ENCODE assay signal across 8 mouse cellular contexts in the genomic region with DNA sequence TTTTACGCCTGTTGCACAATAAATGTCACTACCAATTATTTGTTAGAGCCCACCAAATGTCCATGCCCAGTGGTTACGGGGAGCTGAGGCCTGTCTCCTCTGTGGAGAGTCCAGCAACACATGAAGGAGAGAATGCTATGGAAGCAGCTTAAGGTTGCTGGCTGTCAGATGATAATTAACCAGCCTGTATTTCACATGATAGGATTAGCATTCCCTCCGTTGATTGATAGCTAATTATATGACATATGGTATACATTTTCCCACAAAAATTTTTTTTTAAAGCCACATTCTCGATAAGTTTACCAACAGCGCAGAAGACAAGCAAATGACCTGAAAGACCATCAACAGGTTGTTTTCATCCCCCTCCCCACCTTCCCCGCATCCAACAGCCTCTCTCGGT. TPM values are rescaled to one million over a fixed set of nuclear protein-coding genes. Genes with fewer than 3 reads are reported as not detected.
DNase-seq lines count a peak whose midpoint lies in the region; ATAC-seq and TF ChIP-seq lines count a peak whose summit lies in the region.

No protein-coding gene starts in this region.

- H3K27me3 ChIP-seq in liver, adult 2 months (ENCODE audit: control insufficient read depth, insufficient read depth, low read length): no peaks in the 10 kb centered on the region
- H3K27me3 ChIP-seq in limb, embryonic 12.5 days: peaks cover 13% of the 10 kb centered on the region

- H3K79me2 ChIP-seq in liver, adult 2 months (ENCODE audit: control insufficient read depth, insufficient read depth, low read length): no peaks in the 10 kb centered on the region

- peaks cover 4% of the 10 kb centered on the region; the same call in 1 of the 2 replicates for H3K9me3 ChIP-seq in limb, embryonic 12.5 days

- H3K4me3 ChIP-seq in liver, adult 2 months (ENCODE audit: insufficient read depth, low read depth, low read length): no peak overlapping the region
- peak overlapping the region; percentile 46 for H3K4me3 ChIP-seq in limb, embryonic 12.5 days (replicated peaks)

- 41% methylated on average over 7 of the region's 7 CpGs for WGBS in liver, adult 2 months
- 8% methylated on average over 7 of the region's 7 CpGs for WGBS in limb, embryonic 12.5 days

- no peaks in the 10 kb centered on the region for H3K36me3 ChIP-seq in liver, adult 2 months (ENCODE audit: control insufficient read depth, insufficient read depth, low read length)
- no peaks in the 10 kb centered on the region for H3K36me3 ChIP-seq in limb, embryonic 12.5 days

- DNase-seq in liver, adult 2 months (ENCODE audit: extremely low read depth, low read depth, low spot score): no peak
- DNase-seq in liver: no peak
- DNase-seq in retina, embryonic 14.5 days (ENCODE audit: low spot score): peak; percentile 50
- DNase-seq in urinary bladder, postnatal 10 days (ENCODE audit: low spot score): no peak
- DNase-seq in T-cell, adult 2 months (ENCODE audit: low spot score): no peak

- peak overlapping the region; percentile 33; the same call in 1 of the 2 replicates for H3K9ac ChIP-seq in liver, adult 2 months (ENCODE audit: low read depth, low read length)
- H3K9ac ChIP-seq in limb, embryonic 12.5 days (replicated peaks): peak overlapping the region; percentile 56

- H3K4me2 ChIP-seq in limb, embryonic 12.5 days: peak overlapping the region; percentile 64

- 0 out of 2 replicates have a peak, but pooled peaks have one; percentile 18 for ATAC-seq in erythroid progenitor cell, adult 5-6 weeks (replicated peaks; ENCODE audit: low FRiP score, poor library complexity, severe bottlenecking)
- no peak for ATAC-seq in limb, embryonic 12.5 days (ENCODE audit: insufficient number of reproducible peaks, insufficient read depth, low FRiP score, low TSS enrichment, low read depth)
- ATAC-seq in erythroblast, adult 5-6 weeks (replicated peaks; ENCODE audit: low FRiP score, poor library complexity, severe bottlenecking): no peak

- no peaks in the 10 kb centered on the region for H3K4me1 ChIP-seq in liver, adult 2 months (ENCODE audit: control insufficient read depth, insufficient read depth, low read length)
- peaks cover 12% of the 10 kb centered on the region for H3K4me1 ChIP-seq in limb, embryonic 12.5 days (replicated peaks)

- no peak for TF ChIP-seq POLR2A in liver, adult 2 months (IDR thresholded peaks at IDR 0.05; ENCODE audit: extremely low read depth, insufficient read depth, low read length)

- no peak for TF ChIP-seq CTCF in liver, adult 2 months (IDR thresholded peaks at IDR 0.05; ENCODE audit: low read depth, low read length)

- no peak overlapping the region for H3K27ac ChIP-seq in liver, adult 2 months (replicated peaks; ENCODE audit: insufficient read depth, low read depth, low read length)
- H3K27ac ChIP-seq in limb, embryonic 12.5 days: no peak overlapping the region

RNA-seq across cellular contexts. Expression of a gene that starts 0.5 kb away (rescaled TPM):
- total RNA-seq in liver, adult 2 months (2014; rRNA removed): 0.34 and 0.37 TPM in 2 replicates
- polyA plus RNA-seq in liver, adult 2 months (2012; rRNA removed): 0.06 TPM in 2 replicates
- under 0.01 TPM in 1 of 2 replicates, not detected in the other for total RNA-seq in erythroid progenitor cell, adult 5-6 weeks (2015; ENCODE audit: low replicate concordance)
- total RNA-seq in erythroid progenitor cell, adult 5-6 weeks (2017; ENCODE audit: low replicate concordance): 0.15 TPM in 1 of 2 replicates, not detected in the other
- polyA plus RNA-seq in limb, embryonic 12.5 days (2016; fragmentation: Nextera tagmentation; extraction: Ambion mirVana): 5.3 and 6.8 TPM in 2 replicates
- not detected in 2 replicates for total RNA-seq in erythroblast, adult 5-6 weeks (2015; ENCODE audit: low replicate concordance)
- under 0.01 TPM in 1 of 2 replicates, not detected in the other for total RNA-seq in erythroblast, adult 5-6 weeks (2017; ENCODE audit: low replicate concordance)

RNA-seq across cellular contexts. Expression of a gene that starts 31.8 kb away (rescaled TPM):
- total RNA-seq in liver, adult 2 months (2014; rRNA removed): 46.4 and 56.7 TPM in 2 replicates
- polyA plus RNA-seq in liver, adult 2 months (2012; rRNA removed): 71.9 and 89.7 TPM in 2 replicates
- 4.2 and 33.2 TPM in 2 replicates for total RNA-seq in erythroid progenitor cell, adult 5-6 weeks (2015; ENCODE audit: low replicate concordance)
- total RNA-seq in erythroid progenitor cell, adult 5-6 weeks (2017; ENCODE audit: low replicate concordance): 3.7 and 8.7 TPM in 2 replicates
- 41.8 and 51.1 TPM in 2 replicates for polyA plus RNA-seq in limb, embryonic 12.5 days (2016; fragmentation: Nextera tagmentation; extraction: Ambion mirVana)
- total RNA-seq in erythroblast, adult 5-6 weeks (2015; ENCODE audit: low replicate concordance): 7.9 TPM in 2 replicates
- 2.6 and 8.2 TPM in 2 replicates for total RNA-seq in erythroblast, adult 5-6 weeks (2017; ENCODE audit: low replicate concordance)
